Mouse (Mus musculus) olfactory bulb, adult 2 months (tissue): ENCODE data around the gene Cnfn.

ENCODE experiments used
- CTCF ChIP-seq: fragments of 200-500 bp; IDR thresholded peaks from 2 replicates; pipeline ENCODE4 v1.5.1; 2012; ENCODE audit warnings: low read depth, mild to moderate bottlenecking, low read length, moderate library complexity; ENCODE audit not compliant: insufficient read depth
- POLR2A ChIP-seq: fragments of 200-500 bp; IDR thresholded peaks from 2 replicates; pipeline ENCODE4 v1.6.1; 2012; ENCODE audit warnings: mild to moderate bottlenecking, low read depth, low read length, moderate library complexity; ENCODE audit not compliant: insufficient read depth

DNA sequence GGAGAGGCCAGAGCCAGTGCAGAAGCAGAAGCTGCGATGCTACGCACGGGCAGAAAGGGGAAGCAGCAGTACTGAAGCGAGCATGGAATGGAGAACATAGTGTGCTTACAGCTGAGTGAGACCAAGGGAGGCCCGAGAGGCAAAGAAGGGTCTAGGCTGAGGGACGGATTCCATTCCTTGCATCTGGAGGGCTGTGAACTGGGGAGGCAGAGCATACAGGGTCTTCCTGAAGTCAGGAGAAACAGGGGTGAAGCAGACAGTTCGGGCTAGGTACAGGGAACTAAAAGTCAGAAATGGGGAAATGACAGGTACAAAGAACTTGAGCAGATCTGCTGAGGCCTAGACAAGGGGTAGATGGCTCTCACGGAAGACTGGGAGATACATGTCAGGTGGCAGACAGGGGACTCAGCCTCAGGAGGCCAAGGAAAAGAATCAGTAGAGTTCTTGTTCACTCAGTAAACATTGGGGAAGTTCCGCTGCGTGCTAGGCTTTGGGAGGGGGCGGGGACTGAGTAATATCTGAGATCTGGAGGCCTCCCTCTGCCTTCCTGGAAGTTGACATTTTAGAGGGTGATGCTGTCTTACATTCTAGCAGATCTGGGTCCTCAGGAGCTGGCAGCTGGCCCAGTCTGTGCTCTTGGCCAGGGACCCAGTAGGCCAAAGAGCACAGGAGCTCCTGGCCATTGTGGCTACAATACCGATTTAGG lies 16.5 kb upstream of the Cnfn start:
- TF ChIP-seq CTCF (no peak), POLR2A (no peak)
